Mouse (Mus musculus): ENCODE measurements around the gene Ncor2. TPM values are rescaled to one million over a fixed set of nuclear protein-coding genes. Genes with fewer than 3 reads are reported as not detected.

Ncor2 gene
- total RNA-seq, 2 experiments from 2014 or later, result 228 to 270 TPM

DNA sequence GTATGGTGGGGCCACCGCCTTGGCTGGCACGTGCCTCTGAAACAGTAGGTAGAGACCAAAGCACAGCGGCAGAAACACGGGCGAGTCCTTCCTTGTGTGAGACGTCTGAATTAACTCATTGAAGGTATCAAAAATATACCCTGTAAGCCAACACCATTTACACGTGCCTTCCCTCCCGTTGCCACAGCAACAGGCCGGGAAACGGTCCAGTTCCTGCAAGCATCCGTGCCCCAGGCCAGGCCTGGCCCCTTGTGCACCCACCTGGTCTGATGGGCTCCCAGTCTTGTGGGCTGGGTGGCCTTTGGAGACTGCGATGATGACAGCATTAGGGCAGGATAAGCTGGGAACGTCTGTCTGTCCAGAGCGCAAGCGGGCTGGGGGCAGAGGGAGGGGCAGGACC, 161.7 kb downstream of the Ncor2 start:
- H3K4me3 ChIP-seq, result no peak overlapping the region
- no peak overlapping the region for H3K27ac ChIP-seq
- intact Hi-C loops (cut with DNase I), result no loop called here
- TF ChIP-seq CTCF (IDR thresholded peaks at IDR 0.05), result no peak
- peak in 1 of 2 experiments; percentile 37 for DNase-seq (ENCODE audit: extremely low spot score in 1 of 2, low spot score in 2 of 2)

DNA sequence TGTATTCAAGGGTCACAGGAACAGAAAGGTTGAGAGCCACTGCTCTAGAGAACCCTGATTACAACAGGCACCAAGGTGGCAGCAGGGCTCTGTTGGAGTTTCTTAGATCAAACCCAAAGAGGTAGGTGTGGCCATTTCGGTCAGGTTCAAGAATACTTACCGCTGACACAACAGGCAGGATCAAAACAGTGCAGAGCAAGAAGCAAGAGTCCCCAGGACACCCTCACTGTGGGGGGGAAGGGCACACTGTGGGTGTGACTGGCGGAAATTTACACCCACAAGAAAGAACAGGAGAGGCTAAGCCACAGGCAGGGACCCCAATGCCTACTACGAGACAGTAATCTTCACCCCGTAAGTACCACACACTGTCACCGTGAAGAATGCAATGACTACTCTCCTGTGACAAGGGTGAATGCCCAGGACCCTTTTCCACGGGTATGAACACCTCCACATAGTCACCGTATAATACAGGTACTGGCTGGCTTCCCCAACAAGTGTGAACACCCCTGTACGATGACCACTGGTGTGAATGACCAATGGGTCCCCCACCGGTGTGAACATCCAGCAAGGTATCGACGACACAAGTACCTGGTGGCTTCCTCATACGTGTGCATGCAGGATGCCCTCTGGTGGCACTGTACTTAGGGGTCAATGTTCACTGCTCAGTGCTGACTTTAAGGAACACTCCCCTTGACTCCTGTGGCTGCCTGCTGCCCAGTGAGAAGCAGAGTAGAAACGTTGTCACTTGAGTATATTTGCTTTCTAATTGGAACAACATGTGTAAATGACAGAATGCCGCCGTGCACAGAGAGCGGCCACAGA, 162.4 kb downstream of the Ncor2 start:
- intact Hi-C loops (cut with DNase I), result loop anchor here (1.0 kb wide), 1 partner anchor 72 kb away; no protein-coding TSS in a partner anchor
- H3K27ac ChIP-seq, result no peak overlapping the region
- TF ChIP-seq CTCF (IDR thresholded peaks at IDR 0.05), result no peak; the same call in 1 of the 2 replicates
- H3K4me3 ChIP-seq, result no peak overlapping the region
- DNase-seq (ENCODE audit: extremely low spot score in 1 of 2, low spot score in 2 of 2), result no peak

GRCm38 (mm10) chr5:125015576-125015975, 163.4 kb downstream of the Ncor2 start:
- no peak for DNase-seq (ENCODE audit: extremely low spot score in 1 of 2, low spot score in 2 of 2)
- no peak overlapping the region for H3K4me3 ChIP-seq
- TF ChIP-seq CTCF (IDR thresholded peaks at IDR 0.05), result no peak
- H3K27ac ChIP-seq, result no peak overlapping the region
- intact Hi-C loops (cut with DNase I), result loop anchor here (2.0 kb wide), 1 partner anchor 107 kb away; no protein-coding TSS in a partner anchor

DNA sequence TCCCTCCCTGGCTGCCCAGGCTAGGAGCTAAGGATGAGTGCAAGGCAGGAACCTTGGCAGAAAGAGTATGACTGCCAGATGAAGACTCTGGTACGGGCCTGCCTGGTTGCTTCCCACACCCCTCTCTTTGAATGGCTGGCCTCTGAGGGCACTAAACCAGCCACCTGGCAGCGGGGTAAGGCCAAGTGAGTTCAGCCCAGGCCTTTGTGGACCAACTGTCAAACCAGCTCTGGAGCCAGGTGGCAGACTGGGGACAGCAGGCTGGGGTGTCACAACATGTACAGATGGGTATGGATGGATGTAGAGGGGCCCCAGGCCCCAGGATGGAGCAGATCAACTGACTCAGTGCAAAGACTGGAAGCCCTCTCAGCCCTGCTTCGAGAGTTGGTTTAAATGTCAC, 164.0 kb downstream of the Ncor2 start:
- intact Hi-C loops (cut with DNase I), result loop anchor here (2.0 kb wide), 1 partner anchor 106 kb away; no protein-coding TSS in a partner anchor
- H3K4me3 ChIP-seq, result no peak overlapping the region
- DNase-seq (ENCODE audit: extremely low spot score in 1 of 2, low spot score in 2 of 2), result no peak
- TF ChIP-seq CTCF (IDR thresholded peaks at IDR 0.05), result no peak
- H3K27ac ChIP-seq, result no peak overlapping the region

GRCm38 (mm10) chr5:125014497-125014896, 164.5 kb downstream of the Ncor2 start:
- H3K4me3 ChIP-seq, result no peak overlapping the region
- intact Hi-C loops (cut with DNase I), result loop anchor here (2.0 kb wide), 1 partner anchor 106 kb away; no protein-coding TSS in a partner anchor
- H3K27ac ChIP-seq, result no peak overlapping the region
- peak; percentile 85 for TF ChIP-seq CTCF (IDR thresholded peaks at IDR 0.05)
- peak; percentile 58 to 79 for DNase-seq (ENCODE audit: extremely low spot score in 1 of 2, low spot score in 2 of 2)

DNA sequence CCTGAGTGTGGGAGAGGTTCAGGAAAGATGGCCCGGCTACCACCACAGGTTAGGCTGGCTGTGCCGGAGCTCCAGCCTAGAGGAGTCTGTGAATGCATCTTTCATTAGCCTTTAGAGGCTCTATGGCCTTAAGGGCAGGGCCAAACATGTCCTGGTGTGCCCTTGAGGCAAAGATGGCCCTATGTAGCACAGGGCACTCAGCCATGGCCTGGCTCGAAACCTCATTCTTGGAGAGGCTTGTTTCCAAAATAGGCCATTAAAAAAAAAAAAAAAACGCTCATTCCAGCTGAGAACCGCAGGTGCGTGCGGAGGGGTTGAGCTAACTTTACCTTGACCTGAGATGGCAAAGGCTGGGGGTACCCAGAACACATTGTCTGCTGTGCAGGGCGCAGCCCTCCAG, 167.4 kb downstream of the Ncor2 start:
- intact Hi-C loops (cut with DNase I), result no loop called here
- Histone ChIP-seq H3K27ac (no peak overlapping the region), H3K4me3 (no peak overlapping the region)
- DNase-seq (ENCODE audit: extremely low spot score in 1 of 2, low spot score in 2 of 2), result no peak
- no peak for TF ChIP-seq CTCF (IDR thresholded peaks at IDR 0.05)

- no peak for TF ChIP-seq CTCF (IDR thresholded peaks at IDR 0.05)
- intact Hi-C loops (cut with DNase I), result no loop called here
- Histone ChIP-seq H3K27ac (no peak overlapping the region), H3K4me3 (no peak overlapping the region)
- DNase-seq (ENCODE audit: extremely low spot score in 1 of 2, low spot score in 2 of 2), result no peak
These were observed 167.9 kb downstream of the Ncor2 start for GRCm38 (mm10) chr5:125011166-125011565.

GRCm38 (mm10) chr5:125006896-125007295, 172.1 kb downstream of the Ncor2 start:
- no peak for TF ChIP-seq CTCF (IDR thresholded peaks at IDR 0.05)
- no peak overlapping the region for H3K27ac ChIP-seq
- no peak overlapping the region for H3K4me3 ChIP-seq
- intact Hi-C loops (cut with DNase I), result no loop called here
- peak in 1 of 2 experiments; percentile 7 for DNase-seq (ENCODE audit: extremely low spot score in 1 of 2, low spot score in 2 of 2)

DNA sequence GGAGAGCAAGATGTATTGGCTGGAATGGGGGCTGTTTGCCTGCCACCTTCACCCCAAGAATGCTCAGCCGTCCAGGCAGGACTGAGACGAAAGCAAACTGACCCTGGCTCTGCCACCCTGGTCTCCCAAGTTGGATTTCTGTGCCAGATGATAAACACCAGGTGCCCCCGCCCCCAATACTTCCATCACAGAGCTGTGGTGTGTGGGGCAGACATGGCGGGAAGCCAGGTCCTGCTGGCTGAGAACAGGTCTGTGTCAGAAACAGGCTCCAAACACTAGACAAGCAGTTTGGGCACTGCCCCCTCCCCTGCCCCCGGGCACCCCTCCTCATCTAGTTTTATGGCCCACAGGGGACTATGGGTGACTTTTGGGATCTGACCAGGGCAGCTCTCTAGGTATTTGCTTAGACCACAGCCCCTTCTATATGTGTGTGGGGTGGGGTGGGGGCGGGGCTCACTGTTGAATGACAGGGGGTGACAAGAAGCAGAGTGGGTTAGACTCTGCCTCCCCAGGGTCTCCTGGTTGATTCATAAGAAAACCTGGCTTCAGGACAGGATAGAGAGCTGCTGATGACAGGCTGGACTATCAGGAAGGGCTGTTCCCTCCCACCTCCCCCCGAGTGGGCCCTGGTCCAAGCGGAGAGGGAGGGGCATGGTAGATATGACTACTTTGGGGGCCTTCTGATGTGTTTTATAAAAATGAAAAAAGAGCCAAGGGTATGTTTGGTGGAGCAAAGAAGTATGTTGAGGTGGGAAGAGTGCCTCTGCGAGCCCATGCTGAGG, 173.0 kb downstream of the Ncor2 start:
- Histone ChIP-seq H3K4me3 (no peak overlapping the region), H3K27ac (no peak overlapping the region)
- DNase-seq (ENCODE audit: extremely low spot score in 1 of 2, low spot score in 2 of 2), result peak in 1 of 2 experiments; percentile 7
- intact Hi-C loops (cut with DNase I), result no loop called here
- no peak for TF ChIP-seq CTCF (IDR thresholded peaks at IDR 0.05)

DNA sequence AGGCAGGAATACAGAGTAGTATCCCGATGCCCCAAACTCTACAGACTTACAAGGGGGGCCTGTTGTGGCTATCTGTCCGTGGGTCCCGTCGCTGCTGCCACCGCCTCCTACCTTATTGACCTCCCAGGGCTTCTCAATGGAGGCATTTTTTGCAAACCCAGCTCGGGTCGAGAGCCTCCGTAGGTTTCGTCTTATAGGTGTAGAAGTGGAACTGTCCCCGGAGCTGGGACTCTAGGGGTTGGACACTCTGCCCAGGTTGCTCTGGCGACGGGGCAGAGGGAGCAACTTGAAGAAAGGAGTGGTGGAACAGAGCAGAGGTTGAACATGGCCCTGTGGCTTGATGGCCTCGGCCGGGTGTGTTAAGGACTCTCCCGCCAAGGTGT, 175.2 kb downstream of the Ncor2 start:
- Histone ChIP-seq H3K27ac (no peak overlapping the region), H3K4me3 (no peak overlapping the region)
- no peak for TF ChIP-seq CTCF (IDR thresholded peaks at IDR 0.05)
- no peak for DNase-seq (ENCODE audit: extremely low spot score in 1 of 2, low spot score in 2 of 2)
- intact Hi-C loops (cut with DNase I), result no loop called here

GRCm38 (mm10) chr5:125002969-125003872, 175.8 kb downstream of the Ncor2 start, which contains the start of gene Rflna:
TSS of gene Rflna (plus strand) at chr5:125003221.
- TF ChIP-seq CTCF (IDR thresholded peaks at IDR 0.05), result no peak
- H3K27ac ChIP-seq, result no peak within 1 kb of the TSS
- intact Hi-C loops (cut with DNase I), result no loop called here
- no peak for DNase-seq (ENCODE audit: extremely low spot score in 1 of 2, low spot score in 2 of 2)
- H3K4me3 ChIP-seq, result no peak within 1 kb of the TSS
